Mouse (Mus musculus) spleen, embryonic (tissue): ENCODE measurements around the gene Gm5926.
"Not testable (repeated sequence)": the region's sequence is repeated elsewhere in the genome, so short reads cannot be mapped to it uniquely, and the experiment has no call there.

Experiments used
- CTCF ChIA-PET: fragments of 350-600 bp; sonication (Branson Sonifier 250); formaldehyde crosslinking; loops from one replicate; lab custom pipeline; 2022; lab: Charles Lee

Gm5926 gene

DNA sequence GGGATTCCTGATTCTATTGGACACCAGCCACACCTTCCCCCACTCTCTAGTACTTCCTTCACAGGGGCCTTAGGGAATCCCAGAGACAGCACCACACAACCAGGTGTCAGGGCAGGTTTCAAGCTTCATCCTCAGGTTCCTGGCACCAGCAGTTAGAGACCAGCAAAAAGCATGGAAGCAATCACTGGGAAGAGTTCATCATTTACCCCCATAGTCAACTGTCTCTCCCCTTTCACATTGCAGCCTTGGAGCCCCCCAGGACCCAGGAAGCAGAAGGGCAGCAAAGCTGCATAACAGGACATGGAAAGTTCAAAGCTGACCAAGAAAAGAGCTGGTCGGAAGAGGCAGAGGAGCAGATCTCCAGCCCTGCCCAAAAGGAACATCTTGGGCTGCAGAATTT lies at the start of gene Gm5926:
TSS of gene Gm5926 (plus strand) at position 301 of the 400 bp plus-strand sequence.
- CTCF ChIA-PET: not testable (repeated sequence)

- CTCF ChIA-PET: not testable (repeated sequence)
Measured at GRCm38 (mm10) chrX:32601008-32601407, 49.5 kb upstream of the Gm5926 start.

DNA sequence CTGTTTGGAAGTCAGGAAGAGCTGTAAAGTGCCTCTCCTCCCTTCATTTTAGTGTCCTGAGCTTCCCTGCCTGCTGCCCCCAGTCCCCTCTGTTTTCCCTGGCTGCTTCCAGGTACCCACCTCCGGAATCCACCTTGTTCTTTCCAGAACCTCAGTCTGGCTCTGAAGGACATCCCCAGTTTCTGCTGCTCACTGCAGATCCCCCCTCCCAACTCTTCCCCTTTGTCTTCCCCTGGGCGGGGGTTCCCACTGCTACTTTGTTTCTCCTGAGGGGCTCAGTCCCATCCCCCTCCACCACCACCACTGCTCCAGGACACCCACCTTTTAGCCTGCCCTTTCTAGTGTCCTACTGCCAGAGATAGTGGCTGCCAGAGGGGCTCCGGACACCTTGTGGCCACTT lies 49.1 kb upstream of the Gm5926 start:
- CTCF ChIA-PET: not testable (repeated sequence)
